Mouse (Mus musculus) layer of hippocampus, postnatal 14 days (tissue): ENCODE results near the gene Cldn14. TPM values are rescaled to one million over a fixed set of nuclear protein-coding genes. Genes with fewer than 3 reads are reported as not detected.

Source experiments
- DNase-seq, 2 experiments: peaks; one replicate each; pipeline ENCODE4 v3.0.0; 2021 to 2022; ENCODE audit warnings: low spot score in 2 of 2, mixed read lengths in 1 of 2
- total RNA-seq, 2 experiments: library from RNA; stranded (reverse); gene quantifications; 2 replicates each; pipeline ENCODE4 v1.2.3; 2021

Gene Cldn14
- total RNA-seq, 2 experiments from 2014 or later = 3.1 to 3.8 TPM

GRCm38 (mm10) chr16:93915338-93915849 is 93.2 kb downstream of the Cldn14 start:
- no peak for DNase-seq

- no peak for DNase-seq
These were observed 94.6 kb downstream of the Cldn14 start for GRCm38 (mm10) chr16:93913881-93914576.

DNA sequence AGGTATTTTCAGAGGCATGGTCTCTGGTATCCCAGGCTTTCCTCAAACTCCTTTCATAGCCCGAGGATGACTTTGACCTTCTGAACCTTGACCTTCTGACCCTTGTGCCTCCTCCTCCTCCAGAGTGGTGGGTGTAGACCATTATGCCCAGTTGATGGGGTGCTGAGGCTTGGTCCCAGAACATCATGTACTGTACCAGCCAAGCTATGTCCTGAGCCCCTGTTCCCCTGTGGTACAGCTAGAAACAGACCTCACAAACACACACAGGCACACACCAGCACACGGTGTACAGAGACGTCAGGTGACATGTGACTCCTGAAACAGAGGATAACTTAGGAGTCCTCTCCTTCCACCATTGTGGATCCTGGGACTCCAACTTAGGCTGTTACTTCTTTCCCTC is 95.8 kb downstream of the Cldn14 start:
- DNase-seq = no peak

GRCm38 (mm10) chr16:93912158-93912557 is 96.5 kb downstream of the Cldn14 start:
- no peak for DNase-seq

- DNase-seq = no peak
These were observed 97.6 kb downstream of the Cldn14 start for GRCm38 (mm10) chr16:93910735-93911665.

- no peak for DNase-seq
These were observed 98.7 kb downstream of the Cldn14 start for GRCm38 (mm10) chr16:93909936-93910335.

DNA sequence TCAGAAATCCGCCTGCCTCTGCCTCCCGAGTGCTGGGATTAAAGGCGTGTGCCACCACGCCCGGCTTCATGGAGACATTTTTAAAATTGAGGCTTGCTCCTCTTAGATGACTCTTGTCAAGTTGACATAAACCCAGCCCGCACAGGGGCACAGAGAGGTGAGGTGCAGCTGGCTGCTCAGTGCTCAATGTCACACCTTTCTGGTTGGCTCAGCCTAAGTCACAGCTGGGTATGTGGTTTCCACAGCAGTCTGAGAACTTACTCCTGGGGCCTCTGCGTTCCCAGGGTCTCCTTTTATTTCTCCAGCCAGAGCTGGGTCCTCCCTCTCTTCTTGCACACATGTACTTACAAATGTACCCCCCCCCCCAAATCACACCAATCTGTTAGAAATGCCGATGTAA is 100.4 kb downstream of the Cldn14 start:
- DNase-seq = no peak

- no peak for DNase-seq
These were observed 100.9 kb downstream of the Cldn14 start for GRCm38 (mm10) chr16:93907761-93908160.

GRCm38 (mm10) chr16:93906156-93907014 is 102.3 kb downstream of the Cldn14 start:
- peak; percentile 71 to 74 for DNase-seq

DNA sequence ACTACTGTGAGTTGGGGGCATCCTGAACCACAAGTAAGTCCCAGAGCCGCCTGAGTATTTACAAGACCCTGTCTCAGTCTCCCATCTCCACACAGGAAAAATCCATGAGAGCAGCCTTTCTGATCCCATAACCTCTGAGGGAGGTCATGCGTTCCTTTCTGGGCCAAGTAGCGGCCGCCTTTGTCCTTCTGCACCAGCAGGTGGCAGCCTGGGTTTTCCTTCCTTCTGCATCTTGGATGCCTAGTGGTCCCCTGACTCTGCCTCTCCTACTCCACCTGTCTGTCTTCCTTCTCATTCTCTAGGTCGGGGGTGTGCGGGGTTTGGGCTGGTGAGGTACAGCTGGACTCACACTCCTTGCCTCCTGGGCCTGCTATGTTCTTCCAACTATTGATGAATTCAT is 105.6 kb downstream of the Cldn14 start:
- no peak for DNase-seq

GRCm38 (mm10) chr16:93893285-93893684 is 115.4 kb downstream of the Cldn14 start:
- no peak for DNase-seq

- no peak for DNase-seq
These were observed 117.6 kb downstream of the Cldn14 start for GRCm38 (mm10) chr16:93890948-93891604.

- no peak for DNase-seq
These were observed 120.2 kb downstream of the Cldn14 start for GRCm38 (mm10) chr16:93888481-93888880.

DNA sequence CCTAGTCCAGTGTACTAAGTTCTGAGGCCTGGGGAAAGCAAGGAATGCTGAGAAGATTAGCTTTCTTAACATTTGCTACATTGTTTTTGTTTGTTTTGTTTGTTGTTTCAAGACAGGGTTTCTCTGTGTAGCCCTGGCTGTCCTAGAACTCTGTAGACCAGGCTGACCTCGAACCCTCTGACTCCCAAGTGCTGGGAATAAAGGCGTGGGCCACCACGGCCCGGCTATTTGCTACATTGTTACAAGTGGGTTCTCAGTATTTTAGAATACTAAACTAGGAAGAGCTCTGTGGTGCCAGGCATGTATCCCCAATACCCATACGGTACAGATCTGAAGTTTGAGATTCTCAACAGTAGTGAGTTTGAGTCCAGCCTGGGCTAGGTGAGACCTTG is 123.9 kb downstream of the Cldn14 start:
- no peak for DNase-seq

DNA sequence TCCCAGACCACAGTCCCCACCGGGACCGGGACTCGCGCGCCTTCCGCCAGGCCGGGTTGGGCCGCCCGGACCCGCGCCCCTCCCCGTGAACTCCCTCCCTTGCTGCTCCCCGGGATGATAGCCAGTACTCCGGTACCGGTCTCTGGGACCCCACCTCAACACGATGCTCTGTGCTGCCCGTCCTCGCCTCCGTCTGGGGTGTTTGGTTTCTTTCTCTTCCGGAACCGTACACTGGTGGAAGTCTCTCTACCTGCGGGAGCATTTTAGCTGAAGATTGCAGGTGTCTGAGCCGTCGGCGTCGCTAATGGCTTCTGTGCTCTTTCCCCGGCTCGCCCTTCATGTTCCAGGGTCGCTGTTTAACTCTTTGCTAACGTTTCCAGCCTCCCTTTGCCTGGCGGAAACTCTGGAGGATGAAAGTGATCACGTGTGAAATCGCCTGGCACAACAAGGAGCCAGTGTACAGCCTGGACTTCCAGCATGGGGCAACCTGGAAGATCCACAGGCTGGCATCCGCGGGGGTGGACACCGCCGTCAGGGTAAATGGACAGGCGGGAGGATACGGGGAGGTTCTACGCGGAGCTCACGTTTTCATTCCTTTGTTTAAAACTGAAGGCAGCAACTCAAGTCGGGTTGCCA is 124.4 kb downstream of the Cldn14 start:
- peak in 1 of 2 experiments; percentile 5 for DNase-seq

- peak; percentile 91 to 95 for DNase-seq
These were observed 125.1 kb downstream of the Cldn14 start, which contains the start of gene Chaf1b for GRCm38 (mm10) chr16:93883423-93884085. TSS of gene Chaf1b (plus strand) at chr16:93883901.

- no peak for DNase-seq
These were observed 130.8 kb downstream of the Cldn14 start for GRCm38 (mm10) chr16:93877612-93878380.

- DNase-seq = no peak
These were observed 133.8 kb downstream of the Cldn14 start for GRCm38 (mm10) chr16:93874841-93875240.
